Mouse (Mus musculus): ENCODE results near the gene Krt6b. TPM values are rescaled to one million over a fixed set of nuclear protein-coding genes. Genes with fewer than 3 reads are reported as not detected.

Gene Krt6b
- total RNA-seq, 1 experiment from 2014 or later, result not detected

Other genes starting within 250 kb of the Krt6b start
- gene Krt87, start 241.5 kb downstream of the Krt6b start, total RNA-seq (2017), result 0.09 TPM in 1 of 2 replicates, not detected in the other
- not detected in 2 replicates for gene Krt88, start 232.5 kb downstream of the Krt6b start, total RNA-seq (2017)
- gene Krt81, start 216.5 kb downstream of the Krt6b start, total RNA-seq (2017), result not detected in 2 replicates
- not detected in 2 replicates for gene Krt86, start 206.8 kb downstream of the Krt6b start, total RNA-seq (2017)
- gene Krt83, start 188.8 kb downstream of the Krt6b start, total RNA-seq (2017), result not detected in 2 replicates
- gene Gm49425, start 163.0 kb downstream of the Krt6b start, total RNA-seq (2017), result not detected in 2 replicates
- not detected in 2 replicates for gene Krt84, start 147.5 kb downstream of the Krt6b start, total RNA-seq (2017)
- not detected in 2 replicates for gene Krt82, start 129.6 kb downstream of the Krt6b start, total RNA-seq (2017)
- not detected in 2 replicates for gene Krt90, start 117.3 kb downstream of the Krt6b start, total RNA-seq (2017)
- gene Krt75, start 106.4 kb downstream of the Krt6b start, total RNA-seq (2017), result not detected in 2 replicates
- gene Gm5414, start 52.1 kb downstream of the Krt6b start, total RNA-seq (2017), result not detected in 2 replicates
- not detected in 2 replicates for gene Gm5478, start 32.9 kb downstream of the Krt6b start, total RNA-seq (2017)
- gene Krt6a, start 14.0 kb upstream of the Krt6b start, total RNA-seq (2017), result not detected in 2 replicates
- not detected in 2 replicates for gene Krt5, start 32.6 kb upstream of the Krt6b start, total RNA-seq (2017)
- not detected in 2 replicates for gene Krt71, start 62.8 kb upstream of the Krt6b start, total RNA-seq (2017)
- gene Krt72, start 106.2 kb upstream of the Krt6b start, total RNA-seq (2017), result not detected in 2 replicates
- not detected in 2 replicates for gene Krt73, start 122.1 kb upstream of the Krt6b start, total RNA-seq (2017)
- not detected in 2 replicates for gene Krt2, start 137.9 kb upstream of the Krt6b start, total RNA-seq (2017)
- not detected in 2 replicates for gene Krt1, start 170.5 kb upstream of the Krt6b start, total RNA-seq (2017)
- gene Krt77, start 189.4 kb upstream of the Krt6b start, total RNA-seq (2017), result not detected in 2 replicates
- not detected in 2 replicates for gene Krt76, start 212.6 kb upstream of the Krt6b start, total RNA-seq (2017)
- not detected in 2 replicates for gene Krt4, start 244.4 kb upstream of the Krt6b start, total RNA-seq (2017)

Measured in common myeloid progenitor, adult 5-6 weeks (primary cell).